Mouse (Mus musculus) CH12F3 (cell line): ENCODE data around the gene Amh.
"Not testable (repeated sequence)": the region's sequence is repeated elsewhere in the genome, so short reads cannot be mapped to it uniquely, and the experiment has no call there.

Source experiments
- in situ Hi-C: fragments of 300-500 bp; cut with MboI; formaldehyde crosslinking; loops from 2 replicates; pipeline ENCODE4 v1.14.3; 2020; ENCODE audit warnings: low sequenced_read_pairs

Gene Amh

DNA sequence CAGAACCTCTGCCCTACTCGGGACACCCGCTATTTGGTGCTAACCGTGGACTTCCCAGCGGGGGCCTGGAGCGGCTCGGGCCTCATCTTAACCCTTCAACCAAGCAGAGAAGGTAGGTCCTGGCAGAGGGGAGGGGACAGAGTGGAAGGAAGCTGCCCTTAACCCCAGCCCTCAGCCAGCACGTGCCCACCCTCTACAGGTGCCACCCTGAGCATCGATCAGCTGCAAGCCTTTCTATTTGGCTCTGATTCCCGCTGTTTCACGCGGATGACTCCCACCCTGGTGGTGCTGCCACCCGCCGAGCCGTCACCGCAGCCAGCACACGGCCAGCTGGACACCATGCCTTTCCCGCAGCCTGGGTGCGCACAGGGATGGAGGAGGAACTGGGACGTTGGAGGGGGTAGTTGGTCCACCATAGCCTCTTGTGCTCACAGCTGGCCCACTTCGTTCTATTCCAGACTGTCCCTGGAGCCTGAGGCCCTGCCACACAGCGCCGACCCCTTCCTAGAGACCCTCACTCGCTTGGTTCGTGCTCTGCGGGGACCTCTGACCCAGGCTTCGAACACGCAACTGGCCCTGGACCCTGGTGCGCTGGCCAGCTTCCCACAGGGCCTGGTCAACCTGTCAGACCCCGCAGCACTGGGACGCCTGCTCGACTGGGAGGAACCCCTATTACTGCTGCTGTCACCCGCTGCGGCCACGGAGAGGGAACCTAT is 1.5 kb downstream of the Amh start:
- in situ Hi-C loops: no loop called here

DNA sequence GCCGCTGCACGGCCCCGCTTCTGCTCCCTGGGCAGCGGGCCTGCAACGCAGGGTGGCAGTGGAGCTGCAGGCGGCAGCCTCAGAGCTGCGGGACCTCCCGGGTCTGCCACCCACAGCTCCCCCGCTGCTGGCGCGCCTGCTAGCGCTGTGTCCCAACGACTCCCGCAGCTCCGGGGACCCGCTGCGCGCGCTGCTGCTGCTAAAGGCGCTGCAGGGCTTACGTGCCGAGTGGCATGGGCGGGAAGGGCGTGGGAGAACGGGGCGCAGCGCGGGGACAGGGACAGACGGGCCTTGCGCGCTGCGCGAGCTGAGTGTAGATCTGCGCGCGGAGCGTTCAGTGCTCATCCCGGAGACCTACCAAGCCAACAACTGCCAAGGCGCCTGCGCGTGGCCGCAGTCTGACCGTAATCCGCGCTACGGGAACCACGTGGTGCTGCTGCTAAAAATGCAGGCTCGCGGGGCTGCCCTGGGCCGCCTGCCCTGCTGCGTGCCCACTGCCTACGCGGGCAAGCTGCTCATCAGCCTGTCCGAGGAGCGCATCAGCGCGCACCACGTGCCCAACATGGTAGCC is 2.1 kb downstream of the Amh start:
- in situ Hi-C loops: no loop called here

DNA sequence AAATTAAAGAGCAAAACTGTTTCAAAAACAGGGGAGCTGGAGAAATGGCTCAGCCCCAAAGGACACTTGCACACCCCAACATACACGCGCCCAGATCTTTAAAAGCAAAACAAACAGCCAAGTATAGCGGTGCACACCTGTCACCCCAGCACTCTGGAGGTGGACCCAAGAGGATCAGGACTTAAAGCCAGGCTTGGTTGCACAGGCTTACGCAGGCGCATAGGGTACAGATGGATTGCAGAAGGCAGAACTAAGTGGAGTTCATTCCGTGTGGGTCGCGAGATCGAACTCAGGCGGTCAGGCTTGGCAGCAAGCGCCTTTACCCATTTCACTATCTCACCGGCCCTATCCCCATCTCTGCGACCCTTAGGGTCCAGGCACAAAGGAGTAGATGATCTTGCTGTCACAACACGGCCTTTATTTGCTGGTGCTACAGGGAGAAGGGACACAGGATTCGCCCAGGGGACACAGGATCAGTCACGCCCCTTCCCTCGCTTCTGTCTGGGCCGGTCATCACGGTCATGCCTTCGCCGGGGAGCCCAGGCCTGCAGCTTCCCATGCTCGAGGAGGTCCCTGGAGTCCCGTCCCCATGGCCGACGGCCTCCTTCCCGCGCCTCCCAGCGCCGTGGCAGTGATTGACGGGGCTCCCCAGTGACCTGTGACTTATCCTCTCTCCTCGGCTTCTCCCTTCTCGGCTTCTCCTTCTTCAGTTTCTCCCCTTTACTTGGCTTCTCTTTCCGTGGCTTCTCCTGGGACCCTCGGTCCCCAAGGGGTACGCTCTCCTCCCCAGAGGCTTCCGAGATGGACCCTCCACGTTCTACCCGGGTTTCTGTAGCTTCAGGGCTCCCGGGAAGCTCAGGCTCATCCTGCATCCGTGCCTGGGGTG is 3.3 kb downstream of the Amh start:
- in situ Hi-C loops: no loop called here

DNA sequence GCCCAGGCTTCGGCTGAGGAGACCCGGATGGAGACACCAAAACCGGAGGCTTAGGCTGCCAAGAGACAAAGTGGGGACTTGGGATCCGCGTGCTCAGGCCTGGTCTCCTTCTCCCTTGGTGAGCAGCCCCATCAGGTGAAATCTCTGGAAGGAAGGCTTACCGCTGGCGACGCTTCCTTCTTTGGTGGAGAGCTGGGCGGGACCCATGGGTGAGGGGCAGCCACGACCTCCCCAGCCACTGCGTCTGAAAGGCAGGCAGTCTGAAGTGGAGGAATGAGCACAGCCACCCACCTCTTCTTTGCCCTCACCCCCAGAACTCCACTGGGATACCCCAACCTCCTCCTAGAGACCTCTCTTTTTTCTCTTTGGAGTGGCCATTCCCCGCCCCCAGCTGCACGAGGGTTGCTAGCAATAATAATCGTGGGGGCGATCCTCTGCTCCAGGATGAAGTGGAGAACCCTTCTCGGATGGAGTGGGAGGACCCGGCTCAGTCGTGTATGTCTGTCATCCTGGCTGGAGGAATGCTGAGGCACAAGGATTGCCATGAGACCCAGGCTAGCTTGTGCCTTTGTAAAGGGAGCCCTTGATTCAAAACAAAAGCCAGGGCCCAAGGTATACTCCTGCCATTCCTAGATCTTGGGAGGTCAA is 4.1 kb downstream of the Amh start:
- in situ Hi-C loops: no loop called here

DNA sequence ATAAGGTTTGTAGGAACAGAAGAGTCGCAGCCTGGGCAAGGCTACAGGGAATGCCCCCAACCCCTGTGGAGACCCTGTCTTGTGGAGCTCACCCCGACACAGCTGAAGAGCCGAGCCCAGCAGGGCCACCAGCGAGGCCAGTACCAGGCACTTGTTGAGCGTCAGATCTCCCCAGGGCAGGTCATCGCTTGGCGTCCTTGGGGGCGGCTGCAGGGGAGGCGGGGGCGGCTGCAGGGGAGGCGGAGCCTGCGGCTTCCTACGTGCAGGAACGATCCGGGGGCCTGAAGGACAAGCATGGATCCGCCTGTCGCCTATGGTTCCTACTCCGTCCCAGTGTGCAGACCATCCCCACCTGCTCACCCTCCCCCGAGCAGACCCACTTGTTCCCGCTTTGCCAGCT is 5.0 kb downstream of the Amh start:
- in situ Hi-C loops: no loop called here

DNA sequence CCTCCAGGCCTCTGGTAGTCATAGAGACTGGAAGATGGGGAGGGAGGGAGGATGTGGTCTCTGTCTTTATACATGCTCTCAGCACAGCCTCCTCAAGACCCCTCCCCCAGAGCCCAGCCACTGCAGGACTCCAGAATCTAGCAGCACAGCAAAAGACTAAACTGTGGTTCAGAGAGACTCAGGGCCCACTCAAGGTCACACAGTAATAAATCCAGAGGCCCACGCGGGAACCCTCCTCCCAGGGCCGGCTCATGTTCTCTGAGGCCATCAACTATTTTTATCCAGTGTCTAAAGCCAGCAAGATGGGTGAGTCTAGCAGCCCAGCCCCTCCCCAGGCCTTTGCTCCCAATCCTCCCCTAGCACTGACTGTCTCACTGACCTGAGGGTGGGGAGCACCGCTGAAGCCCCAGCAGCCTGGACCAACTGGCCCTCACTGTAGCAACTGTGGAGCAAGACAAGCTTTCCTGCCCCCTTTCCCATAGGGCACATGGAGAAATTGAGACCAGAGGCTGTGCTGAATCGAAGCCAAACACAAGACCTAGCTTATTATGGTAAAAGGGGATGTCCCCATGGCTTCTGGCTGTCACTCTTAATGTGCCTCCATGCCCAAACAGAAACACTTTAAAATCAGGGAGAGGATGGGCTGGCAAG is 7.5 kb downstream of the Amh start:
- in situ Hi-C loops: no loop called here

DNA sequence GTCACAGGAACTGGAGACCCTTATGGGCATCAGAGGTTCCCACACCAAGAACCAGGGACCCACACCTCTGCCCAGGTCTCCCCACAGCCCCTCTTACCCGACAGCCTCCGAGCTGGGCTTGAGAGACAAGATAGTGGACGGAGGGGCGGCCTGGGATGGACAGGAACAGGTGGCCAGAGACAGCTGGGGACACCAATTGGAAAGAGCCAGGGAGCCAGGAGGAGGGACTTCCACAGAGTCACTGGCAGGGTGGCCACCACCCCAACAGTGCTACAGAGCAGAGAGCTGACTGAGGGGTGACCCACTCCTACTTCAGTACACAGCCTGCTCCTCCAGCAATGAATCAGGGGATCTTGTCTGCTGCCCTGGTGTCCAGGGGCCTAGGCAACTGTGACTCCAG is 8.3 kb downstream of the Amh start, which contains the start of gene Jsrp1:
Jsrp1 (minus strand) TSS at position 133 of the 400 bp plus-strand sequence.
- in situ Hi-C loops: no loop called here

DNA sequence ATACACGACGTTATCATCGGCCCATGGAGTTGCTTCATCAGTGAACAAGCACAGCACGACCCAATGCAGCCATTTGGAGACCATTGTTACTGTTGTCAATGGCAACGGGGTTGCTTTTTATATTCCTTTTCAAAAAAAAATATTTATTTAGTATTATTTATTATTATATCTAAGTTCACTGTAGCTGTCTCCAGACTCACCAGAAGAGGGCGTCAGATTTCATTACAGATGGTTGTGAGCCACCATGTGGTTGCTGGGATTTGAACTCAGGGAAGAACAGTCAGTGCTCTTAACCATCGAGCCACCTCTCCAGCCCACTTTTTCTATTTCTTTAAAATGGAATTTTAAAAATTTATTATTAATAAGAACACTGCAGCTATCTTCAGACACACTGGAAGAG is 9.8 kb downstream of the Amh start:
- in situ Hi-C loops: no loop called here

DNA sequence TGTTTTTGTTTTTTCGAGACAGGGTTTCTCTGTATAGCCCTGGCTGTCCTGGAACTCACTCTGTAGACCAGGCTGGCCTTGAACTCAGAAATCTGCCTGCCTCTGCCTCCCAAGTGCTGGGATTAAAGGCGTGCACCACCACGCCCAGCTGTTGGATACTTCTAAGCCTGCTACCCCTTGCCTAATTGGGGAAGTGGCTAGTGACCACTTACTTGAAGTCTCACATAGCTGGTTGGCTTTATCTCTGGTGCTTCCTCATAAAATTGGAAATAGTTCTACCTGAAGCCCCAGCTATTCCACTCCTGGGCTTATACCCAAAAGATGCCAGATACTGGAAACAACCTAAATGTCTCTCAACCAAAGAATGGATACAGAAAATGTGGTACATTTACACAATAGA is 11.3 kb downstream of the Amh start:
- in situ Hi-C loops: not testable (repeated sequence)

DNA sequence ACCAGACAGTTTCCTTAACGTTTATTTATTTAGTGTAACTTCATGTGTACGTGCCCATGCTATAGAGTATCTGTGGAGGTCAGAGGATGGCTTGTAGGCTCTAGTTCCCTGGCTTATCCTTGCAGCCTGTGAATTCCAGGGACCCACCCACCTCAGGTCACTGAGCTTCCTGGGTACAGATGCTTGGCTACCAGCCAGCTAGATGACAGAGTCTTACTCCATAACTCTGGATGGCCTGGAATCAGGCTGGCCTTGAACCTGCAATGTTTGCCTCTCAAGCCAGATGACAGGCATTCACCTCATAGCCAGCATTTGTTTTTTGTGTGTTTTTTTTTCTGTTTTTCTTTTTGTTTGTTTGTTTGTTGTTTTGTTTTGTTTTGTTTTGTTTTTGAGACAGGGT is 12.1 kb downstream of the Amh start:
- in situ Hi-C loops: no loop called here

DNA sequence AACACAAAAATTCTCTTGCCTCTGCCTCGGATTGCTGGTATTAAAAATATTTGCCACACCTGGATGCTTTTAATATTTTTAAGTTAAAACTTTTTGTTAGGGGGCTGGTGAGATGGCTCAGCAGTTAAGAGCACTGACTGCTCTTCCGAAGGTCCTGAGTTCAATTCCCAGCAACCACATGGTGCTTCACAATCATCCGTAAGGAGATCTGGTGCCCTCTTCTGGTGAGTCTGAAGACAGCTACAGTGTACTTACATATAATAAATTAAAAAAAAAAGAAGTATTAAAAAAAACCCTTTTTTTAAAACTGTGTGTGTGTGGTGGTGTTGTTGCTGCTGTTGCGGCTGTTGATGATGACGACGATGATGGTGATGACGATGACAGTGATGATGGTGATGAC is 12.9 kb downstream of the Amh start:
- in situ Hi-C loops: not testable (repeated sequence)

DNA sequence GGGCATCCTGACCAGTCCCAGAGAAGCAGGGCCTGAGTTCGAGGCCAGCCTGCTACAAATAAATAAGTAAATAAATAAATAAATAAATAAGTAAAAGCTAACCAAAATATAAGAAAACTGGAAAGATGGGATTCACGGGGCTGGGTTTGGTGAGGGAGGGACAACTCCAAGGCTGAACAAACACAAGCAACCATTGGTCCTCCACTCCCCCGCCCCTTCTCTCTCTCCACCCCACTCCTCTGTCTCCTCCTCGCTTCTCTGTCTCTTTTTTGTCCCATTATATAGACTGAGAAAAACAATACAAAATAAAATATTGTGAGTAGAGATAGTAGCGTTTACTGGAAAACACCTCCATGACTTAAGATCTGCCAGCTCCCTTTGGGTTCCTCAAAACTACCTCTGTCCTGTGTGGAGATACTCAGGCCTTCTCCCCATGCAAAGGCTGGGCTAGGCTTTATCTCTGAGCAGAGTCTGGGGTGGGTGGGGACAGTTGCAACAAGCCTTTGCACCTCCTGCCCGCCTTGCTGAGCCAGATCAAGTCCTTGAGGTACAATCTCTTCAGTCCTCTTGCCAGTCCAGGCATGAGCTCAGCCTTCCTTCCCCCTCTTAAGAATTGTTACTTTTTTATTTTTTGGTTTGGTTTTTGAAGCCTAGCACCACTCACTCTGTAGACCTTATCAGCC is 13.7 kb downstream of the Amh start:
- in situ Hi-C loops: no loop called here

DNA sequence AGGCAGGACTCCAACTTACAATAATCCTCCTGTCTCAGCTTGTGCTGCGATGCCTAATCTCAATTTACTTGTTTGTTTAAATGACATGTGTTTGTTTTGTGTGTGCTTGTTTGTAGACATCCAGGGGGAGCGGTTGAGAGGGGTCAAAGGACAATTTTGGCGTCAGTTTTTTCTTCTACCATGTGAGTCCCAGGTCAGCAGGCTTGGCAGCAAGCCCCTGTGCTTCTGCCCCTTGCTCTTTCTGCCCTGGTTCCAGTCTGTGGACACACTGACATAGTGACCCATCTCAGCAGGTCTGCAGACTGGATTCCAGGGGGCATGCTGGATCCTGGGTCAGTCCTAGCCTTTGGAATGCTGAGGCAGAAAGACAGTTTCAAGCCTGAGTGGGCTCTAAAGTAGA is 14.4 kb downstream of the Amh start:
- in situ Hi-C loops: no loop called here

DNA sequence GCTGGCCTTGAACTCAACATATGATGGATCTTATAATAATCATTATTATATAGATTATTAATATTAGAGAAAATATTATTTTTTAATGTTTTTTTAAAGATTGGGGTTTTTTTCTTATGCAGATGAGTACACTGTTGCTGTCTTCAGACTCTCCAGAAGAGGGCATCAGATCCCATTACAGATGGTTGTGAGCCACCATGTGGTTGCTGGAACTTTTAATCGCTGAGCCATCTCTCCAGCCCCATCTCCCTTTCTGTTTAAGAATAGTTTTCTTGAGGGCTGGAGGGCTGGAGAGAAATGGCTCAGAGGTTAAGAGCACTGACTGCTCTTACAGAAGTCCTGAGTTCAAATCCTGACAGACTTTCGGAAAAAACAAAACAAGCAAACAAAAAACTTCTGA is 16.9 kb downstream of the Amh start:
- in situ Hi-C loops: no loop called here

DNA sequence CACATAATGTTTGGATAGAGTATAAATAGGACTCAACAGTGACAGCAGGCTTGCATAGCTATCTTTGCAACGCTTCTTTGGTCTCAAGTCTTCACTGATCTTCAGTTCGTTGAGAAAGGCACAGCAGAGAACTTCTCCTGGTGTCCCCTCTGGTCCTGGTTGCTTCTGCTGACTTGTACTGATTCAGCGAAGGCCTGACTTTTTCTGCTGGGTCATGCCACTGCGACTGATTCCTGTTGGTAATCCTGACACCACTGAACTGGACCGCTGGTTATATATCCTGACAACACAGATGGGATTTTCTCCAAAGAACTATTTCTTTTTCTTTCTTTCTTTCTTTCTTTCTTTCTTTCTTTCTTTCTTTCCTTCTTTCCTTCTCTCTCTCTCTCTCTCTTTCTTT is 17.5 kb downstream of the Amh start:
- in situ Hi-C loops: no loop called here

DNA sequence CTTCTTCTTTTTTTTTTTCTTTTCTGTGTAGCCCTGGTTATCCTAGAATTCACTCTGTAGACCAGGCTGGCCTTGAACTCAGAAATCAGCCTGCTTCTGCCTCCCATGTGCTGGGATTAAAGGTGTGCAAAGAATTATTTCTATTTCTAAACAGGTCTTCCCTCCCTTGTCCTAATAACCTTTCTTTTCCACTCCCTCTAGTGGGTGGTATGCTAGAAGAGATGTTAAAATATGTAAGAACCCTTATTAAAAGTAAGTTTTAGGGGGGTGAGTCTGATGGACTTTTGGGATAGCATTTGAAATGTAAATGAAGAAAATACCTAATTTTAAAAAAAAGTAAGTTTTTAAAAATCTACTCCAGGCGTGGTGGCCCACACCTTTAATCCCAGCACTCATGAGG is 18.3 kb downstream of the Amh start:
- in situ Hi-C loops: no loop called here

DNA sequence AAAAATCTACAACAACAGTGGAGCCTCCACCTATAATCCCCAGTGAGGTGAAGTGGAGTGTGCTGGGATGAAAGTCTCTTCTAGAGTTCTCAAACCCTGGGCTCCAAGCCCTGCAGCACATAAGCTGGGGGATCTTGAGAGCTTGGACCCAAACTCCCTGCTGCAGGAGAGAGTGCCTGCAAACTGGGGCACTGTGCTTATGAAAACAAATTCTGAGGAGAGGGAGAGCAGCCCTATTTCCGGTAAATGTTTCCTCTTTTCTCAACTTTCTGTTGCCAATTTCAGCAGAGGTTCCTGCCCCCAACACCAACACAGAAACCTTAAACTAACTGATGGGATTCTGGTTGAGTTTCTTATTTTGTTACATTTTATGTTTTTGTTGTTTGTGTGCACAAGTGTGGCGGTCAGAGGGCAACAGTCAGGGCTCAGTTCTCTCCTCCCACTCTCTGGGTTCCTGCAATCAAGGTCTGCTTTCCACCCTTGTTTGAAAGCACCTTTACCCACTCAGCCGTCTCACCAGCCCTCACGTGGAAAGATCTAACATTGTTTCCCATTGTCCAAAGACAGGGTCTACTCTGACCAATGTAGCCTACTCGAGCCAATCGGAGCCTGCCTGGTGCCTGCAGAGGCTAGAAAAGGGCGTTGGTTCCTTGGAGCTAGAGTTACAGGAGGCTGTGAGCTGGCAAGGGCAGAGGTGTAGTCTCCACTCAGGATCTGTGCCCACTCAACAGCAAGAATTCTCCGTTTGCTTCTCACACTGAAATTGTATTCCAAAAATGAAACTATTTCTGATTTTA is 19.0 kb downstream of the Amh start:
- in situ Hi-C loops: no loop called here

DNA sequence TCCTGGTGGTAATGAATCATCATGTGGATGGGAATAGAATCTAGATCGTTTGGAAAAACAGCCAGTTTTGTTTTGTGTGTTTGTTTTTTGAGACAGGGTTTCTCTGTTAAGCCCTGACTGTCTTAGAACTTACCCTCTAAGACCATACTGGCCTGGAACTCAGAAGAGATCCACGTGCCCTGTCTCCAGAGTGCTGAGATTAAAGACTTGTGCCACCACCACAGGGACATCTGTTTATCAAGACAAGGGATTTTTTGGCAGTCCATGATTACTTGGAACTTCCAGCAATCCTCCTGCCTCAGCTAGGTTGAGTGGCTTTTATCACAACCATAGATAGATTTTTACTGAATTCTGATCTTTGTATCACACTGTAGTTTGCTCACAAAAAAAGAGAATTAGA is 19.8 kb downstream of the Amh start:
- in situ Hi-C loops: no loop called here
